Mouse (Mus musculus) stomach, embryonic 16.5 days (tissue): ENCODE data around the gene F10. TPM values are rescaled to one million over a fixed set of nuclear protein-coding genes. Genes with fewer than 3 reads are reported as not detected.
"Not testable (repeated sequence)": the region's sequence is repeated elsewhere in the genome, so short reads cannot be mapped to it uniquely, and the experiment has no call there.

Source experiments
- ATAC-seq: fragments of 200-750 bp; cut with Nextera tagmentation; 2 replicates; pipeline ENCODE4 v1.8.0; 2017; ENCODE audit warnings: moderate number of reproducible peaks, moderate TSS enrichment; ENCODE audit not compliant: insufficient read depth, low FRiP score
- H3K27ac ChIP-seq: fragments of 300-500 bp; sonication (generic); 2 replicates; pipeline ENCODE4 v1.5.1; 2014; ENCODE audit warnings: low read length
- H3K27me3 ChIP-seq: fragments of 300-500 bp; sonication (generic); 2 replicates; pipeline ENCODE4 v1.6.1; 2014; ENCODE audit warnings: low read length, control low read depth, mixed read lengths; ENCODE audit not compliant: control insufficient read depth, insufficient read depth
- H3K36me3 ChIP-seq: fragments of 300-500 bp; sonication (generic); 2 replicates; pipeline ENCODE4 v1.6.1; 2014; ENCODE audit warnings: low read length; ENCODE audit not compliant: control insufficient read depth, insufficient read depth
- H3K4me1 ChIP-seq: fragments of 300-500 bp; sonication (generic); 2 replicates; pipeline ENCODE4 v1.6.1; 2014; ENCODE audit warnings: low read length, control low read depth, mixed read lengths; ENCODE audit not compliant: control insufficient read depth, insufficient read depth
- H3K4me2 ChIP-seq: fragments of 300-500 bp; sonication (generic); 2 replicates; pipeline ENCODE4 v1.6.1; 2014; ENCODE audit warnings: low read depth, low read length, mixed read lengths
- H3K4me3 ChIP-seq: fragments of 300-500 bp; sonication (generic); replicated peaks from 2 replicates; pipeline ENCODE4 v1.5.1; 2014; ENCODE audit warnings: mild to moderate bottlenecking, low read length
- H3K9ac ChIP-seq: fragments of 300-500 bp; sonication (generic); 2 replicates; pipeline ENCODE4 v1.6.1; 2014; ENCODE audit warnings: low read length
- H3K9me3 ChIP-seq: fragments of 300-500 bp; sonication (generic); replicated peaks from 2 replicates; pipeline ENCODE4 v1.6.1; 2016; ENCODE audit warnings: low read length, control low read depth; ENCODE audit not compliant: control insufficient read depth
- WGBS: fragments of 180-500 bp; shearing (Covaris S2); extraction: QIAGEN DNeasy Blood & Tissue Kit; methylation state at CpG from one replicate; pipeline ENCODE4 v1.1.7; 2014; 5-methylcytosine and 5-hydroxymethylcytosine counted together
- polyA plus RNA-seq: library from polyadenylated mRNA; unstranded; fragments of >200 nt; fragmentation: Nextera tagmentation; extraction: Ambion mirVana; gene quantifications from 2 replicates; pipeline ENCODE4 v1.2.1, GENCODE M21; 2015

F10 gene
- polyA plus RNA-seq, 1 experiment from 2014 or later: 12.5 TPM

- not testable (repeated sequence) for H3K27me3 ChIP-seq, H3K4me2 ChIP-seq, H3K9me3 ChIP-seq, ATAC-seq, H3K9ac ChIP-seq, H3K4me1 ChIP-seq, H3K4me3 ChIP-seq, H3K27ac ChIP-seq
- peaks cover 17% of the 10 kb centered on the region for H3K36me3 ChIP-seq
- 97% methylated on average over 1 of the region's 1 CpGs for WGBS
These were observed 38.5 kb downstream of the F10 start for GRCm38 (mm10) chr8:13075579-13075978.

GRCm38 (mm10) chr8:13077542-13077941 is 40.4 kb downstream of the F10 start:
- Histone ChIP-seq H3K27ac (no peak overlapping the region), H3K4me1 (no peaks in the 10 kb centered on the region), H3K9me3 (no peaks in the 10 kb centered on the region), H3K27me3 (no peaks in the 10 kb centered on the region), H3K36me3 (peaks cover 24% of the 10 kb centered on the region), H3K4me2 (no peak overlapping the region), H3K9ac (no peak overlapping the region), H3K4me3 (no peak overlapping the region)
- 87% methylated on average over 7 of the region's 7 CpGs for WGBS
- ATAC-seq: no peak

GRCm38 (mm10) chr8:13104691-13105086 is 67.6 kb downstream of the F10 start:
- peaks cover 19% of the 10 kb centered on the region for H3K4me1 ChIP-seq
- under 1% methylated on average over 45 of the region's 45 CpGs for WGBS
- ATAC-seq: peak; percentile 79
- peak overlapping the region; percentile 98 for H3K27ac ChIP-seq
- H3K4me3 ChIP-seq: peak overlapping the region; percentile 99
- H3K9ac ChIP-seq: peak overlapping the region; percentile 97
- H3K4me2 ChIP-seq: peak overlapping the region; percentile 93
- H3K36me3 ChIP-seq: 0 out of 2 replicates have a peak, but pooled peaks cover 2% of the 10 kb centered on the region
- H3K27me3 ChIP-seq: no peaks in the 10 kb centered on the region
- H3K9me3 ChIP-seq: no peaks in the 10 kb centered on the region

GRCm38 (mm10) chr8:13105087-13105881 is 68.2 kb downstream of the F10 start, which contains the start of the genes Pcid2 and Cul4a:
Pcid2 (minus strand) TSS chr8:13105459.
Cul4a (plus strand) TSS chr8:13105621.
- Histone ChIP-seq H3K9ac (peak within 1 kb of the TSS; percentile 98), H3K4me2 (peak within 1 kb of the TSS; percentile 93), H3K27ac (peak within 1 kb of the TSS; percentile 98), H3K36me3 (no peaks in the 10 kb centered on the region), H3K9me3 (no peaks in the 10 kb centered on the region), H3K4me3 (peak within 1 kb of the TSS; percentile 99), H3K27me3 (no peaks in the 10 kb centered on the region), H3K4me1 (peaks cover 19% of the 10 kb centered on the region)
- ATAC-seq: peak; percentile 96
- under 1% methylated on average over 87 of the region's 87 CpGs for WGBS

- no peaks in the 10 kb centered on the region for H3K36me3 ChIP-seq
- H3K4me2 ChIP-seq: peak overlapping the region; percentile 76
- ATAC-seq: peak; percentile 41; the same call in 1 of the 2 replicates
- H3K9ac ChIP-seq: peak overlapping the region; percentile 98
- no peaks in the 10 kb centered on the region for H3K9me3 ChIP-seq
- H3K27me3 ChIP-seq: no peaks in the 10 kb centered on the region
- under 1% methylated on average over 63 of the region's 63 CpGs for WGBS
- peak overlapping the region; percentile 99 for H3K4me3 ChIP-seq
- peak overlapping the region; percentile 81 for H3K27ac ChIP-seq
- H3K4me1 ChIP-seq: peaks cover 19% of the 10 kb centered on the region
These were observed 68.9 kb downstream of the F10 start for GRCm38 (mm10) chr8:13105908-13106551.

Other genes starting within 250 kb of the F10 start
- gene Mcf2l, start 163.5 kb upstream of the F10 start, polyA plus RNA-seq: 18.5 and 19.9 TPM in 2 replicates
- gene F7, start 11.3 kb upstream of the F10 start, polyA plus RNA-seq: 0.47 and 0.54 TPM in 2 replicates
- 3.5 and 3.8 TPM in 2 replicates for gene Proz, start 23.6 kb downstream of the F10 start, polyA plus RNA-seq
- gene Pcid2, start 68.2 kb downstream of the F10 start, polyA plus RNA-seq: 31.3 and 32.0 TPM in 2 replicates
- 93.5 and 101 TPM in 2 replicates for gene Cul4a, start 68.3 kb downstream of the F10 start, polyA plus RNA-seq
- gene Lamp1, start 121.9 kb downstream of the F10 start, polyA plus RNA-seq: 241 and 263 TPM in 2 replicates
- gene Grtp1, start 163.3 kb downstream of the F10 start, polyA plus RNA-seq: 22.6 and 25.5 TPM in 2 replicates
- 0.69 and 4.2 TPM in 2 replicates for gene Adprhl1, start 216.9 kb downstream of the F10 start, polyA plus RNA-seq